Mouse (Mus musculus) neural tube, embryonic 11.5 days (tissue): ENCODE results near the gene Gm525. TPM values are rescaled to one million over a fixed set of nuclear protein-coding genes. Genes with fewer than 3 reads are reported as not detected.
"Not testable (repeated sequence)": the region's sequence is repeated elsewhere in the genome, so short reads cannot be mapped to it uniquely, and the experiment has no call there.

Experiments used
- ATAC-seq: fragments of 200-750 bp; cut with Nextera tagmentation; 2 replicates; pipeline ENCODE4 v1.8.0; 2017; ENCODE audit warnings: moderate number of reproducible peaks, mild to moderate bottlenecking, moderate TSS enrichment, moderate library complexity; ENCODE audit not compliant: insufficient read depth, low FRiP score, low TSS enrichment
- DNase-seq: peaks from one replicate; pipeline ENCODE4 v3.0.0-alpha.2; 2015; ENCODE audit warnings: low spot score
- H3K27ac ChIP-seq: fragments of 300-500 bp; sonication (generic); 2 replicates; pipeline ENCODE4 v1.5.1; 2014; ENCODE audit warnings: low read depth, mild to moderate bottlenecking, low read length
- H3K27me3 ChIP-seq: fragments of 300-500 bp; sonication (generic); 2 replicates; pipeline ENCODE4 v1.6.1; 2014; ENCODE audit warnings: mild to moderate bottlenecking, low read length, mixed read lengths; ENCODE audit not compliant: control insufficient read depth, insufficient read depth
- H3K36me3 ChIP-seq: fragments of 300-500 bp; sonication (generic); 2 replicates; pipeline ENCODE4 v1.6.1; 2014; ENCODE audit warnings: mild to moderate bottlenecking, low read length, moderate library complexity, mixed read lengths; ENCODE audit not compliant: control insufficient read depth, insufficient read depth
- H3K4me1 ChIP-seq: fragments of 300-500 bp; sonication (generic); 2 replicates; pipeline ENCODE4 v1.6.1; 2014; ENCODE audit warnings: low read length, mixed read lengths; ENCODE audit not compliant: control insufficient read depth, insufficient read depth
- H3K4me2 ChIP-seq: fragments of 300-500 bp; sonication (generic); 2 replicates; pipeline ENCODE4 v1.6.1; 2014; ENCODE audit warnings: low read depth, mild to moderate bottlenecking, moderate library complexity
- H3K4me3 ChIP-seq: fragments of 300-500 bp; sonication (generic); 2 replicates; pipeline ENCODE4 v1.5.1; 2014; ENCODE audit warnings: low read depth, low read length
- H3K9ac ChIP-seq: fragments of 300-500 bp; sonication (generic); 2 replicates; pipeline ENCODE4 v1.6.1; 2014; ENCODE audit warnings: mild to moderate bottlenecking, low read length
- H3K9me3 ChIP-seq: fragments of 300-500 bp; sonication (generic); 2 replicates; pipeline ENCODE4 v1.6.1; 2016; ENCODE audit warnings: low read length; ENCODE audit not compliant: control insufficient read depth
- WGBS: fragments of 180-500 bp; shearing (Covaris S2); extraction: QIAGEN DNeasy Blood & Tissue Kit; methylation state at CpG from one replicate; pipeline ENCODE4 v1.1.7; 2014; 5-methylcytosine and 5-hydroxymethylcytosine counted together
- polyA plus RNA-seq: library from polyadenylated mRNA; unstranded; fragments of >200 nt; fragmentation: Nextera tagmentation; extraction: Ambion mirVana; gene quantifications from 2 replicates; pipeline ENCODE4 v1.2.1, GENCODE M21; 2014

Gene Gm525
- polyA plus RNA-seq, 1 experiment from 2014 or later = not detected

GRCm38 (mm10) chr11:89097292-89097691, 23.7 kb downstream of the Gm525 start:
- H3K4me3 ChIP-seq, H3K36me3 ChIP-seq, DNase-seq, H3K4me2 ChIP-seq, H3K27me3 ChIP-seq, H3K9me3 ChIP-seq, H3K9ac ChIP-seq, ATAC-seq, H3K27ac ChIP-seq, H3K4me1 ChIP-seq: not testable (repeated sequence)
- WGBS = 92% methylated on average over 10 of the region's 10 CpGs

GRCm38 (mm10) chr11:89098083-89098835, 24.6 kb downstream of the Gm525 start:
- WGBS = 91% methylated on average over 17 of the region's 17 CpGs

DNA sequence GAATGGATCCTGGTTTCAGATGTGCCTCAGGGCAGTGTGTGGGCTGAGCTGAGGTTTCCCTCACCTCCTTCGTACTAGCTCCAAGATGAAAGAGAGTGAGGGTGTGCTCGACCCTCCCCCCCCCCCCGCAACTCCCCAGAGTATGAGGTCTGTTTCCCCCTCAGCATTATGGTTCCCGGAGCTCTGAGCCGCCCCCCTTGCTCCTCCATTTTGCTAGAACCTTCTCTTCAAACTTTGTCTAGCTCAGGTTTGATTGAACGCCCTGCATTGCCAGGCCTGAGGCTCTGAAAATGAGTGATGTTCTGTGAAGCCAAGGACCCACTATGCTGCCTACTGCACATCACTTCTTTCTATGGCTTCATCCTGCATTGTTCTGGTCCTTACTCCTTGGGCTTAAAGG, 25.3 kb downstream of the Gm525 start:
- no peaks in the 10 kb centered on the region for H3K27me3 ChIP-seq
- ATAC-seq (no peak), DNase-seq (no peak)
- no peaks in the 10 kb centered on the region for H3K9me3 ChIP-seq
- no peak overlapping the region for H3K9ac ChIP-seq
- H3K4me3 ChIP-seq = no peak overlapping the region
- WGBS = 79% methylated on average over 5 of the region's 6 CpGs
- H3K4me1 ChIP-seq = no peaks in the 10 kb centered on the region
- no peak overlapping the region for H3K27ac ChIP-seq
- H3K36me3 ChIP-seq = no peaks in the 10 kb centered on the region
- H3K4me2 ChIP-seq = no peak overlapping the region

More at GRCm38 (mm10) chr11:89098083-89098835, 24.6 kb downstream of the Gm525 start:
- ATAC-seq (no peak), DNase-seq (no peak)
- Histone ChIP-seq H3K4me2 (no peak overlapping the region), H3K4me3 (no peak overlapping the region), H3K36me3 (no peaks in the 10 kb centered on the region), H3K9ac (no peak overlapping the region), H3K27me3 (no peaks in the 10 kb centered on the region), H3K4me1 (no peaks in the 10 kb centered on the region), H3K9me3 (no peaks in the 10 kb centered on the region), H3K27ac (no peak overlapping the region)

DNA sequence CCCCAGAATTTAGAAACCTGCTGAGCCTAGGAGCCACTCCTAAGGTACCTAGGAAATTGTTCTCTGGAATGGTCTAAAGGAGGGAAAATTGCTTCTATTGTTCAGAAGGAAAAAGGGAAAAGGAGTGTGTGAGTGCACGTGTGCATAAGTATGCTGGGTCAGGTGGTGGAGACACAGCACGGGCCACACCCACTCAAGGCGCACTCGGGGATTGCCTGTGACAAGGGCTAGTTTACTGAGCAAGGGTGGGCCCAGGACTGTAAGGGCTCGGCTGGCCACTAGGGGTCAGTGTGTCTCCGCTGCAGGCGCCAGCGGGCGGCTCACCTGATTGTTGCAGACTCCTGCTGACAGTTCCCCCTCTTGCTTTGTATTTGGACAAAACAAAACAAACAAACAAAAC, 26.8 kb downstream of the Gm525 start:
- H3K4me3 ChIP-seq = no peak overlapping the region
- ATAC-seq = peak; percentile 81; the same call in 1 of the 2 replicates
- WGBS = 2% methylated on average over 9 of the region's 9 CpGs

DNA sequence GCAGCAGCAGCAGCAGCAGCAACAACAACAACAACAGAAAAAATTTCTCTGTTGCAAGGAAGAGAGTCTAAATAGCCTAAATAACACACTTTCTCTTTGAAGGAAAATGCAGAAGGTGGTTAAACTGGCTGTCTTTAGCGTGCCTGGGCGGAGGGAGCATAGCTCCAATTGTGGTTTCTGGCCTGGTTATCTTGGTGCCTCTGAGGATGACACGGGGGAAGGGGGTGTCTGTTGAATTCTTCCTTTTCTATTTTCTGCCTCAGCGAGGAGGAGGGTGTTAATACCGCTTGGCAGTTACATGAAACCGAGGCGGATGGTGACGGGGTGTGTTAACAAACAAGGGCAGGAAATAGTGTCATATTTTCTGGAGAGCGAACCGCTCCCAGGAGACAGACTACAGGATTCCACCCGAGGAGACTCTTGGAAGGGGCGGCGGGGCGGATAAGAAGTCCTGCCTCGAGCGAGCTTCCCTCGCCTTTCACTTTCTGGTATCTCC, 27.2 kb downstream of the Gm525 start:
- 41% methylated on average over 17 of the region's 17 CpGs for WGBS
- no peak for DNase-seq

More for the DNA sequence above, 26.8 kb downstream of the Gm525 start:
- H3K9ac ChIP-seq = peak overlapping the region; percentile 4; the same call in 1 of the 2 replicates
- DNase-seq = peak; percentile 80
- H3K9me3 ChIP-seq = no peaks in the 10 kb centered on the region
- H3K4me2 ChIP-seq = peak overlapping the region; percentile 17
- H3K36me3 ChIP-seq = no peaks in the 10 kb centered on the region
- H3K4me1 ChIP-seq = no peaks in the 10 kb centered on the region
- H3K27ac ChIP-seq = no peak overlapping the region
- H3K27me3 ChIP-seq = no peaks in the 10 kb centered on the region

DNA sequence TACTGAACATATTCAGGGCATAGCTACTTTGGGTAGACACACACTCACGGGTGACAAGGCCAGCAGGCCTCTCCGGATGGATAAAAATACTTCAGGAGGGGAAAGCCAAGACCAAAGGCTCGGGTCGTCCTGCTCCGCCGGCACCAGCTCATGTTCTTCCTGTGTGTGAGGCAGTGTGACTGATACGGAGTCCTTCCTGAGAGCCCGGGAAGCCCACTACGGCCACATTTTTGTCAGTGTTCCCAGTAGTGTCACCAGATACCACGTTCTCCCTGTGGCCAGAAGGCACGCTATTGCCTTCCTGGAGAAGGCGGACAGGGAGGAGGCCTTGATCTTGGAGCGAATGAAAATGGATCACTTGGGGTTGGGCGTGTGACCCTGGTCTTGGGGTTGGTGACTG, 29.5 kb downstream of the Gm525 start:
- Histone ChIP-seq H3K4me1 (no peaks in the 10 kb centered on the region), H3K36me3 (no peaks in the 10 kb centered on the region), H3K27me3 (no peaks in the 10 kb centered on the region), H3K9ac (no peak overlapping the region), H3K27ac (no peak overlapping the region), H3K4me3 (no peak overlapping the region), H3K4me2 (no peak overlapping the region), H3K9me3 (no peaks in the 10 kb centered on the region)
- DNase-seq = no peak
- ATAC-seq = no peak
- WGBS = 91% methylated on average over 14 of the region's 14 CpGs

More for the DNA sequence above, 27.2 kb downstream of the Gm525 start:
- Histone ChIP-seq H3K4me2 (peak overlapping the region; percentile 17), H3K9me3 (no peaks in the 10 kb centered on the region), H3K27ac (no peak overlapping the region), H3K27me3 (no peaks in the 10 kb centered on the region), H3K4me1 (no peaks in the 10 kb centered on the region), H3K36me3 (no peaks in the 10 kb centered on the region), H3K9ac (peak overlapping the region; percentile 4; the same call in 1 of the 2 replicates), H3K4me3 (no peak overlapping the region)
- no peak for ATAC-seq

DNA sequence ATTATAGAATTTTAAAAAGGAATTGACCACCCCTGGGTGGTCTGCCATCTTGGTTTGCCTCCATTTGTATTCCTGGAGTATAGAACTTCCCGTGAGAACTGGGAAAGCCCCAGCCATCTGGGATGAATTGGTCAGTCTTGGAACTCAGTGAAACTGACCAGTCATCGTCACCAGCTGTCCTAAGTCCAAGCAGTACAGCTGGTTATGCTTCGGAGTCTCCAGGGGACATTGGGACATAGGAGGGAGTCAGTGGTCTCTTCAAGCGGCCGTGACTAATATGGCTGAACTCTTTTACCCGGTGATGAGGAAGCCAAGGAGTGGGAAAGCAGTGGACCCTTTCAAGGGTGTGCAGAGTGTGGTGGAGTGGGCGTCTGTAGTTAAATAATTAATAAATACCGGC, 31.6 kb downstream of the Gm525 start:
- WGBS = 93% methylated on average over 8 of the region's 8 CpGs
- Histone ChIP-seq H3K9ac (no peak overlapping the region), H3K27me3 (no peaks in the 10 kb centered on the region), H3K27ac (no peak overlapping the region), H3K4me2 (no peak overlapping the region), H3K4me1 (no peaks in the 10 kb centered on the region), H3K9me3 (no peaks in the 10 kb centered on the region), H3K36me3 (no peaks in the 10 kb centered on the region), H3K4me3 (no peak overlapping the region)
- ATAC-seq = no peak
- DNase-seq = no peak

DNA sequence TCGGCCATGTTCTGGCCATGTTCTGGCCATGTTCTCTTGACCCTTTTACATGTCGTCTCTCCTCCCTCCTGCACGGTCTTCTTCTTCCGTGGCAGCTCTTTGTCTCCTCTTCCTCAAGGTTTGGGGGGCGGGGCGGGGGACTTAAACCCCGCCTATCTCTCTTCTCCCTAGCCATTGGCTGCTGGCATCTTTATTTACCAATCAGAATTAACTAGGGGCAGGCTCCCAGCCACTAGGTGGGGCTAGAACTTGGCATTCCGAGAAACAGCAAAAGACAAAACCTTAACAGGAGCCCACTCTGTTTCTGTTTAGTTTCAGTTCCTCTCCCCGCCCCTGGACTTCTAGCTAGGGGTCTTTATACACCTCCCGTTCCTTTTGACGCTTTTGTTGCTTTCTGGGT, 32.2 kb downstream of the Gm525 start:
- no peaks in the 10 kb centered on the region for H3K4me1 ChIP-seq
- H3K36me3 ChIP-seq = no peaks in the 10 kb centered on the region
- 81% methylated on average over 11 of the region's 11 CpGs for WGBS
- no peak overlapping the region for H3K9ac ChIP-seq
- H3K4me2 ChIP-seq = no peak overlapping the region
- H3K9me3 ChIP-seq = no peaks in the 10 kb centered on the region
- H3K27ac ChIP-seq = no peak overlapping the region
- DNase-seq (no peak), ATAC-seq (no peak)
- no peaks in the 10 kb centered on the region for H3K27me3 ChIP-seq
- no peak overlapping the region for H3K4me3 ChIP-seq

DNA sequence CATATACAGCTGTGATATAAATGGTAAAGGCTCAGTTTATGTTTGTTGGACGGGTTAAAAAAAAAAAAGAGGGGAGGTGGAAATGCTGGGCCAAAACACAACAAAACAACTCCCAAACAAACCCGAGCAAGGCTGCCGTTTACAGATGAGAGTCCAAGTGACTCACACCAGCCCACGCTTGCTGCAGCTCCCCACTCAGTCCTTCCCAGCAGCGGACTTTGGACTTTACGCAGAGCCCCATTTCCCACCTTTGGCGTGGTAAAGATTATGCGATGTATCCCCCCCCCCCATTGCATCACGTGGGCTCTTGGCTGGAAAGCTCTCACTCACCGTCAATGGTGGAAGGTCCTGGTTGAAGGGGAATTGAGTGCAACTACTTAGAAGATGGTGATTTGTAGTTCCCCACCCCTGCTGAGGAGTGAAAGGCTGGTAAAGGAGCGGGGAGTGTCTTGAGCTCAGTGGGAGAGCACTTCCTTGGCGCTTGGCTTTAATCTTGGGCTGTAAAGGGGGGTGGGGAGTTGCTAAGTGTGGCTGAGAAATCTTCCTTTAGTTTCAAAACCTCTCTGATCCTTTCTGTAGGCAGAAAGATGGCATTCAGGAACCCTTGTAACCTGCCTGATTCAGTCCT, 33.7 kb downstream of the Gm525 start:
- Histone ChIP-seq H3K4me3 (no peak overlapping the region), H3K27me3 (no peaks in the 10 kb centered on the region), H3K4me2 (no peak overlapping the region), H3K9ac (no peak overlapping the region), H3K36me3 (no peaks in the 10 kb centered on the region), H3K27ac (no peak overlapping the region), H3K4me1 (no peaks in the 10 kb centered on the region), H3K9me3 (no peaks in the 10 kb centered on the region)
- DNase-seq = no peak
- 15% methylated on average over 12 of the region's 12 CpGs for WGBS
- ATAC-seq = no peak
